Mouse (Mus musculus) lung, postnatal 10 days (tissue): ENCODE results near the gene En2.
A peak's percentile ranks its signal among the peaks of the same experiment; 100 is the strongest.

Experiments used
- DNase-seq: peaks from one replicate; pipeline ENCODE4 v3.0.0; 2021

Gene En2

GRCm38 (mm10) chr5:28165358-28166255 is at the start of gene En2:
En2 (plus strand) TSS chr5:28165694.
- peak; percentile 16 for DNase-seq

GRCm38 (mm10) chr5:28117251-28117880 is 48.1 kb upstream of the En2 start:
- DNase-seq: no peak

GRCm38 (mm10) chr5:28117882-28118530 is 47.5 kb upstream of the En2 start:
- DNase-seq: peak; percentile 12

- DNase-seq: no peak
Measured at GRCm38 (mm10) chr5:28118531-28118925, 47.0 kb upstream of the En2 start.

- no peak for DNase-seq
Measured at GRCm38 (mm10) chr5:28119576-28119975, 45.9 kb upstream of the En2 start.

- DNase-seq: peak; percentile 76
Measured at GRCm38 (mm10) chr5:28122491-28123454, 42.7 kb upstream of the En2 start.

GRCm38 (mm10) chr5:28123455-28123825 is 42.1 kb upstream of the En2 start:
- no peak for DNase-seq

- DNase-seq: no peak
Measured at GRCm38 (mm10) chr5:28124321-28125230, 40.9 kb upstream of the En2 start.

GRCm38 (mm10) chr5:28128851-28129250 is 36.6 kb upstream of the En2 start:
- no peak for DNase-seq

GRCm38 (mm10) chr5:28132231-28132630 is 33.3 kb upstream of the En2 start:
- no peak for DNase-seq

GRCm38 (mm10) chr5:28136438-28136837 is 29.1 kb upstream of the En2 start:
- DNase-seq: no peak

- DNase-seq: no peak
Measured at GRCm38 (mm10) chr5:28144555-28144954, 20.9 kb upstream of the En2 start.

GRCm38 (mm10) chr5:28146018-28146417 is 19.5 kb upstream of the En2 start:
- DNase-seq: no peak

GRCm38 (mm10) chr5:28148473-28148872 is 17.0 kb upstream of the En2 start:
- DNase-seq: no peak

GRCm38 (mm10) chr5:28149436-28149835 is 16.1 kb upstream of the En2 start:
- no peak for DNase-seq

- DNase-seq: no peak
Measured at GRCm38 (mm10) chr5:28157044-28157730, 8.3 kb upstream of the En2 start.

GRCm38 (mm10) chr5:28157781-28158180 is 7.7 kb upstream of the En2 start:
- DNase-seq: no peak

GRCm38 (mm10) chr5:28158308-28159071 is 7.0 kb upstream of the En2 start:
- DNase-seq: no peak

- DNase-seq: no peak
Measured at GRCm38 (mm10) chr5:28159072-28159458, 6.4 kb upstream of the En2 start.

GRCm38 (mm10) chr5:28159891-28160470 is 5.5 kb upstream of the En2 start:
- DNase-seq: no peak
